Mouse (Mus musculus) lung, postnatal 0 days (tissue): Measurements from ENCODE around the gene Chrm3. TPM values are rescaled to one million over a fixed set of nuclear protein-coding genes. Genes with fewer than 3 reads are reported as not detected.

ENCODE experiments used
- ATAC-seq: fragments of 200-750 bp; cut with Nextera tagmentation; 2 replicates; pipeline ENCODE4 v1.8.0; 2017; ENCODE audit warnings: moderate library complexity
- DNase-seq: peaks from one replicate; pipeline ENCODE4 v3.0.0-alpha.2; 2016; ENCODE audit warnings: low spot score
- H3K27ac ChIP-seq: fragments of 300-500 bp; sonication (generic); 2 replicates; pipeline ENCODE4 v1.5.1; 2014; ENCODE audit warnings: antibody characterized with exemption, mild to moderate bottlenecking, low read length, mixed read lengths
- H3K27me3 ChIP-seq: fragments of 300-500 bp; sonication (generic); replicated peaks from 2 replicates; pipeline ENCODE4 v1.6.1; 2014; ENCODE audit warnings: low read length, mixed read lengths; ENCODE audit not compliant: insufficient read depth
- H3K36me3 ChIP-seq: fragments of 300-500 bp; sonication (generic); 2 replicates; pipeline ENCODE4 v1.6.1; 2014; ENCODE audit warnings: low read length, mixed read lengths; ENCODE audit not compliant: insufficient read depth
- H3K4me1 ChIP-seq: fragments of 300-500 bp; sonication (generic); 2 replicates; pipeline ENCODE4 v1.6.1; 2014; ENCODE audit warnings: antibody characterized with exemption, low read depth, low read length, mixed read lengths; ENCODE audit not compliant: insufficient read depth
- H3K4me2 ChIP-seq: fragments of 300-500 bp; sonication (generic); replicated peaks from 2 replicates; pipeline ENCODE4 v1.6.1; 2014; ENCODE audit warnings: low read depth, mild to moderate bottlenecking, low read length, moderate library complexity, mixed read lengths
- H3K4me3 ChIP-seq: fragments of 300-500 bp; sonication (generic); 2 replicates; pipeline ENCODE4 v1.5.1; 2014; ENCODE audit warnings: low read depth, low read length
- H3K9ac ChIP-seq: fragments of 300-500 bp; sonication (generic); replicated peaks from 2 replicates; pipeline ENCODE4 v1.6.1; 2014; ENCODE audit warnings: low read depth, mild to moderate bottlenecking
- H3K9me3 ChIP-seq: fragments of 300-500 bp; sonication (generic); 2 replicates; pipeline ENCODE4 v1.6.1; 2016; ENCODE audit warnings: low read length, mixed read lengths
- CTCF ChIP-seq: IDR thresholded peaks from 2 replicates; pipeline ENCODE4 v1.5.1; 2016; ENCODE audit warnings: antibody characterized with exemption, mild to moderate bottlenecking
- EP300 ChIP-seq: IDR thresholded peaks from 2 replicates; pipeline ENCODE4 v1.6.1; 2016; ENCODE audit warnings: antibody characterized with exemption, mild to moderate bottlenecking, control low read depth
- WGBS: fragments of 180-500 bp; shearing (Covaris S2); extraction: QIAGEN DNeasy Blood & Tissue Kit; methylation state at CpG from one replicate; pipeline ENCODE4 v1.1.7; 2014; 5-methylcytosine and 5-hydroxymethylcytosine counted together
- polyA plus RNA-seq: library from polyadenylated mRNA; unstranded; fragments of >200 nt; fragmentation: Nextera tagmentation; extraction: Ambion mirVana; gene quantifications from 2 replicates; pipeline ENCODE4 v1.2.1, GENCODE M21; 2015

The Chrm3 gene
- polyA plus RNA-seq, 1 experiment from 2014 or later, result 0.20 TPM

- no peak for ATAC-seq
- no peak overlapping the region for H3K9ac ChIP-seq
- H3K4me2 ChIP-seq, result no peak overlapping the region
- H3K4me1 ChIP-seq, result no peaks in the 10 kb centered on the region
- H3K27me3 ChIP-seq, result no peaks in the 10 kb centered on the region
- no peak overlapping the region for H3K27ac ChIP-seq
- H3K4me3 ChIP-seq, result no peak overlapping the region
- WGBS, result 57% methylated on average over 2 of the region's 2 CpGs
- no peaks in the 10 kb centered on the region for H3K9me3 ChIP-seq
- no peak for DNase-seq
- TF ChIP-seq CTCF (no peak), EP300 (no peak)
- H3K36me3 ChIP-seq, result no peaks in the 10 kb centered on the region
These were observed 177.9 kb downstream of the Chrm3 start for GRCm38 (mm10) chr13:10182756-10183155.

- H3K36me3 ChIP-seq, result no peaks in the 10 kb centered on the region
- no peaks in the 10 kb centered on the region for H3K9me3 ChIP-seq
- no peaks in the 10 kb centered on the region for H3K4me1 ChIP-seq
- no peak overlapping the region for H3K9ac ChIP-seq
- H3K4me3 ChIP-seq, result no peak overlapping the region
- no peak overlapping the region for H3K4me2 ChIP-seq
- TF ChIP-seq CTCF (no peak), EP300 (no peak)
- 78% methylated on average over 2 of the region's 2 CpGs for WGBS
- H3K27me3 ChIP-seq, result no peaks in the 10 kb centered on the region
- H3K27ac ChIP-seq, result no peak overlapping the region
- ATAC-seq (no peak), DNase-seq (no peak)
These were observed 190.1 kb downstream of the Chrm3 start for GRCm38 (mm10) chr13:10170529-10170928.

GRCm38 (mm10) chr13:10163354-10163753 is 197.3 kb downstream of the Chrm3 start:
- TF ChIP-seq EP300, result no peak
- TF ChIP-seq CTCF, result no peak
- no peak overlapping the region for H3K4me3 ChIP-seq
- no peaks in the 10 kb centered on the region for H3K27me3 ChIP-seq
- ATAC-seq (no peak), DNase-seq (no peak)
- H3K4me2 ChIP-seq, result no peak overlapping the region
- no peaks in the 10 kb centered on the region for H3K9me3 ChIP-seq
- H3K27ac ChIP-seq, result no peak overlapping the region
- no peak overlapping the region for H3K9ac ChIP-seq
- H3K4me1 ChIP-seq, result no peaks in the 10 kb centered on the region
- no peaks in the 10 kb centered on the region for H3K36me3 ChIP-seq

GRCm38 (mm10) chr13:10157496-10157895 is 203.2 kb downstream of the Chrm3 start:
- WGBS, result 78% methylated on average over 3 of the region's 3 CpGs
- Histone ChIP-seq H3K27me3 (no peaks in the 10 kb centered on the region), H3K9me3 (no peaks in the 10 kb centered on the region), H3K4me3 (no peak overlapping the region), H3K36me3 (no peaks in the 10 kb centered on the region), H3K4me2 (no peak overlapping the region), H3K27ac (no peak overlapping the region), H3K4me1 (no peaks in the 10 kb centered on the region), H3K9ac (no peak overlapping the region)
- no peak for DNase-seq
- TF ChIP-seq CTCF, result no peak
- no peak for TF ChIP-seq EP300
- no peak for ATAC-seq

- no peaks in the 10 kb centered on the region for H3K4me1 ChIP-seq
- no peaks in the 10 kb centered on the region for H3K9me3 ChIP-seq
- no peak overlapping the region for H3K4me3 ChIP-seq
- TF ChIP-seq EP300 (no peak), CTCF (no peak)
- 68% methylated on average over 4 of the region's 4 CpGs for WGBS
- no peaks in the 10 kb centered on the region for H3K27me3 ChIP-seq
- no peak overlapping the region for H3K9ac ChIP-seq
- DNase-seq, result no peak
- no peak overlapping the region for H3K4me2 ChIP-seq
- no peak overlapping the region for H3K27ac ChIP-seq
- no peaks in the 10 kb centered on the region for H3K36me3 ChIP-seq
- no peak for ATAC-seq
These were observed 220.1 kb downstream of the Chrm3 start for GRCm38 (mm10) chr13:10140573-10140972.

- H3K27ac ChIP-seq, result no peak overlapping the region
- no peaks in the 10 kb centered on the region for H3K4me1 ChIP-seq
- H3K27me3 ChIP-seq, result no peaks in the 10 kb centered on the region
- TF ChIP-seq EP300, result no peak
- H3K4me3 ChIP-seq, result no peak overlapping the region
- no peak for ATAC-seq
- no peak overlapping the region for H3K4me2 ChIP-seq
- no peak overlapping the region for H3K9ac ChIP-seq
- DNase-seq, result no peak
- no peaks in the 10 kb centered on the region for H3K36me3 ChIP-seq
- H3K9me3 ChIP-seq, result no peaks in the 10 kb centered on the region
- WGBS, result 91% methylated on average over 4 of the region's 4 CpGs
These were observed 221.8 kb downstream of the Chrm3 start for GRCm38 (mm10) chr13:10138878-10139277.

GRCm38 (mm10) chr13:10131064-10131463 is 229.6 kb downstream of the Chrm3 start:
- Histone ChIP-seq H3K36me3 (no peaks in the 10 kb centered on the region), H3K27ac (no peak overlapping the region), H3K4me2 (no peak overlapping the region), H3K4me1 (no peaks in the 10 kb centered on the region), H3K4me3 (no peak overlapping the region), H3K9me3 (no peaks in the 10 kb centered on the region), H3K27me3 (no peaks in the 10 kb centered on the region), H3K9ac (no peak overlapping the region)
- ATAC-seq, result no peak
- DNase-seq, result no peak
- TF ChIP-seq CTCF (no peak), EP300 (no peak)
- 72% methylated on average over 2 of the region's 2 CpGs for WGBS
